Mouse (Mus musculus) gastrocnemius, adult 2 months (tissue): Measurements from ENCODE around the gene Rasal2. TPM values are rescaled to one million over a fixed set of nuclear protein-coding genes. Genes with fewer than 3 reads are reported as not detected.

Source experiments
- DNase-seq: peaks from one replicate; pipeline ENCODE4 v3.0.0; 2022
- H3K27ac ChIP-seq: fragments of 200-600 bp; 2 replicates; pipeline ENCODE4 v1.8.1; 2022; ENCODE audit warnings: mild to moderate bottlenecking
- H3K4me3 ChIP-seq: fragments of 200-600 bp; 2 replicates; pipeline ENCODE4 v1.8.1; 2022; ENCODE audit warnings: mild to moderate bottlenecking, moderate library complexity
- CTCF ChIP-seq: fragments of 200-600 bp; IDR thresholded peaks from 2 replicates; pipeline ENCODE4 v1.8.1; 2022; ENCODE audit warnings: antibody characterized with exemption, mild to moderate bottlenecking, moderate library complexity
- intact Hi-C: fragments of 180-260 bp; cut with DNase I; formaldehyde crosslinking; loops from one replicate; pipeline ENCODE4 v1.15.1; 2025
- total RNA-seq, 2 experiments: library from RNA; stranded (reverse); gene quantifications; 2 replicates each; pipeline ENCODE4 v1.2.3; 2021

Rasal2 gene
- total RNA-seq, 2 experiments from 2014 or later: 6.4 to 7.4 TPM

GRCm38 (mm10) chr1:157434404-157434803 is 22.0 kb upstream of the Rasal2 start:
- no peak overlapping the region for H3K4me3 ChIP-seq
- no peak overlapping the region for H3K27ac ChIP-seq
- no peak for DNase-seq
- no peak for TF ChIP-seq CTCF
- intact Hi-C loops: no loop called here

- Histone ChIP-seq H3K4me3 (no peak overlapping the region), H3K27ac (no peak overlapping the region)
- intact Hi-C loops: no loop called here
- no peak for DNase-seq
- no peak for TF ChIP-seq CTCF
These were observed 20.9 kb upstream of the Rasal2 start for GRCm38 (mm10) chr1:157433316-157433715.

- intact Hi-C loops: no loop called here
- no peak for TF ChIP-seq CTCF
- DNase-seq: no peak
- Histone ChIP-seq H3K4me3 (no peak overlapping the region), H3K27ac (no peak overlapping the region)
These were observed 16.0 kb upstream of the Rasal2 start for GRCm38 (mm10) chr1:157428366-157428765.

GRCm38 (mm10) chr1:157427604-157428003 is 15.2 kb upstream of the Rasal2 start:
- no peak for TF ChIP-seq CTCF
- intact Hi-C loops: no loop called here
- H3K4me3 ChIP-seq: no peak overlapping the region

GRCm38 (mm10) chr1:157426933-157427332 is 14.5 kb upstream of the Rasal2 start:
- no peak overlapping the region for H3K27ac ChIP-seq
- no peak for TF ChIP-seq CTCF
- no peak for DNase-seq
- H3K4me3 ChIP-seq: no peak overlapping the region
- intact Hi-C loops: no loop called here

More at GRCm38 (mm10) chr1:157427604-157428003, 15.2 kb upstream of the Rasal2 start:
- H3K27ac ChIP-seq: no peak overlapping the region
- DNase-seq: no peak

GRCm38 (mm10) chr1:157425741-157426427 is 13.5 kb upstream of the Rasal2 start:
- Histone ChIP-seq H3K27ac (no peak overlapping the region), H3K4me3 (no peak overlapping the region)
- no peak for DNase-seq
- intact Hi-C loops: no loop called here
- no peak for TF ChIP-seq CTCF

GRCm38 (mm10) chr1:157417861-157418260 is 5.5 kb upstream of the Rasal2 start:
- Histone ChIP-seq H3K4me3 (no peak overlapping the region; the same call in 1 of the 2 replicates), H3K27ac (peak overlapping the region; percentile 82)
- DNase-seq: no peak
- intact Hi-C loops: loop anchor here (2.0 kb wide), 1 partner anchor 29 kb away; no protein-coding TSS in a partner anchor
- TF ChIP-seq CTCF: no peak

GRCm38 (mm10) chr1:157417414-157417813 is 5.0 kb upstream of the Rasal2 start:
- no peak for TF ChIP-seq CTCF
- intact Hi-C loops: loop anchor here (2.0 kb wide), 1 partner anchor 29 kb away; no protein-coding TSS in a partner anchor
- Histone ChIP-seq H3K4me3 (peak overlapping the region; percentile 16; the same call in 1 of the 2 replicates), H3K27ac (peak overlapping the region; percentile 82)
- no peak for DNase-seq

GRCm38 (mm10) chr1:157416628-157417027 is 4.2 kb upstream of the Rasal2 start:
- peak overlapping the region; percentile 82 for H3K27ac ChIP-seq
- no peak overlapping the region for H3K4me3 ChIP-seq
- intact Hi-C loops: loop anchor here (2.0 kb wide), 1 partner anchor 30 kb away; no protein-coding TSS in a partner anchor
- no peak for DNase-seq
- no peak for TF ChIP-seq CTCF

GRCm38 (mm10) chr1:157415771-157416170 is 3.4 kb upstream of the Rasal2 start:
- intact Hi-C loops: loop anchor here (2.0 kb wide), 1 partner anchor 31 kb away; no protein-coding TSS in a partner anchor
- Histone ChIP-seq H3K27ac (peak overlapping the region; percentile 82), H3K4me3 (peak overlapping the region; percentile 17)
- no peak for DNase-seq
- no peak for TF ChIP-seq CTCF

GRCm38 (mm10) chr1:157411711-157412380 is 549 bp downstream of the Rasal2 start:
- peak; percentile 31; the same call in 1 of the 2 replicates for TF ChIP-seq CTCF
- intact Hi-C loops: loop anchor here (5.0 kb wide), 2 partner anchors 70 to 110 kb away; no protein-coding TSS in a partner anchor
- H3K27ac ChIP-seq: peak overlapping the region; percentile 91
- peak overlapping the region; percentile 90 for H3K4me3 ChIP-seq
- peak; percentile 80 for DNase-seq

GRCm38 (mm10) chr1:157411341-157411710 is 1.1 kb downstream of the Rasal2 start:
- no peak for DNase-seq
- no peak for TF ChIP-seq CTCF
- peak overlapping the region; percentile 91 for H3K27ac ChIP-seq
- intact Hi-C loops: loop anchor here (5.0 kb wide), 2 partner anchors 69 to 109 kb away; no protein-coding TSS in a partner anchor
- H3K4me3 ChIP-seq: peak overlapping the region; percentile 90

GRCm38 (mm10) chr1:157410937-157411336 is 1.5 kb downstream of the Rasal2 start:
- TF ChIP-seq CTCF: no peak
- DNase-seq: no peak
- intact Hi-C loops: loop anchor here (5.0 kb wide), 2 partner anchors 69 to 109 kb away; no protein-coding TSS in a partner anchor
- Histone ChIP-seq H3K27ac (peak overlapping the region; percentile 91), H3K4me3 (peak overlapping the region; percentile 90)
